Mouse (Mus musculus) E14TG2a.4 (cell line): ENCODE results near the gene Gm37240.

Source experiments
- CTCF ChIP-seq: conservative IDR thresholded peaks from 2 replicates; pipeline ENCODE4 v1.5.1; 2014; ENCODE audit warnings: low read length
- NANOG ChIP-seq: IDR thresholded peaks from 2 replicates; pipeline ENCODE4 v1.6.1; 2014; ENCODE audit warnings: borderline replicate concordance, low read length, mixed read lengths

GRCm38 (mm10) chr3:84639767-84640500 lies 1247.4 kb downstream of the Gm37240 start:
- TF ChIP-seq CTCF (no peak), NANOG (no peak)
